Mouse (Mus musculus) midbrain, embryonic 11.5 days (tissue): ENCODE data around the gene Nat8l. TPM values are rescaled to one million over a fixed set of nuclear protein-coding genes. Genes with fewer than 3 reads are reported as not detected.

Experiments
- ATAC-seq: fragments of 200-750 bp; cut with Nextera tagmentation; 2 replicates; pipeline ENCODE4 v1.8.0; 2017; ENCODE audit warnings: moderate TSS enrichment, moderate library complexity; ENCODE audit not compliant: low FRiP score
- DNase-seq: peaks from one replicate; pipeline ENCODE4 v3.0.0; 2015; ENCODE audit warnings: low spot score; ENCODE audit errors: missing footprints
- H3K27ac ChIP-seq: fragments of 300-500 bp; sonication (generic); 2 replicates; pipeline ENCODE4 v1.5.1; 2014; ENCODE audit warnings: low read depth, low read length
- H3K27me3 ChIP-seq: fragments of 300-500 bp; sonication (generic); 2 replicates; pipeline ENCODE4 v1.6.1; 2014; ENCODE audit warnings: mild to moderate bottlenecking, low read length, moderate library complexity, mixed read lengths; ENCODE audit not compliant: control insufficient read depth, insufficient read depth
- H3K36me3 ChIP-seq: fragments of 300-500 bp; sonication (generic); 2 replicates; pipeline ENCODE4 v1.6.1; 2014; ENCODE audit warnings: mild to moderate bottlenecking, low read length, moderate library complexity, mixed read lengths; ENCODE audit not compliant: control insufficient read depth, insufficient read depth
- H3K4me1 ChIP-seq: fragments of 300-500 bp; sonication (generic); 2 replicates; pipeline ENCODE4 v1.6.1; 2014; ENCODE audit warnings: low read length; ENCODE audit not compliant: control insufficient read depth, insufficient read depth
- H3K4me2 ChIP-seq: fragments of 300-500 bp; sonication (generic); 2 replicates; pipeline ENCODE4 v1.6.1; 2014; ENCODE audit warnings: mild to moderate bottlenecking, moderate library complexity
- H3K4me3 ChIP-seq: fragments of 300-500 bp; sonication (generic); 2 replicates; pipeline ENCODE4 v1.5.1; 2014; ENCODE audit warnings: low read depth, low read length
- H3K9ac ChIP-seq: fragments of 300-500 bp; sonication (generic); 2 replicates; pipeline ENCODE4 v1.6.1; 2014; ENCODE audit warnings: low read length
- H3K9me3 ChIP-seq: fragments of 300-500 bp; sonication (generic); 2 replicates; pipeline ENCODE4 v1.6.1; 2016; ENCODE audit warnings: low read length; ENCODE audit not compliant: control insufficient read depth
- whole genome bisulfite sequencing: fragments of 180-500 bp; shearing (Covaris S2); extraction: QIAGEN DNeasy Blood & Tissue Kit; methylation state at CpG from one replicate; pipeline ENCODE4 v1.1.7; 2014; 5-methylcytosine and 5-hydroxymethylcytosine counted together
- polyA plus RNA-seq: library from polyadenylated mRNA; unstranded; fragments of >200 nt; fragmentation: Nextera tagmentation; extraction: Ambion mirVana; gene quantifications from 2 replicates; pipeline ENCODE4 v1.2.1, GENCODE M21; 2014

Nat8l gene
- polyA plus RNA-seq, 1 experiment from 2014 or later: 1.6 TPM

DNA sequence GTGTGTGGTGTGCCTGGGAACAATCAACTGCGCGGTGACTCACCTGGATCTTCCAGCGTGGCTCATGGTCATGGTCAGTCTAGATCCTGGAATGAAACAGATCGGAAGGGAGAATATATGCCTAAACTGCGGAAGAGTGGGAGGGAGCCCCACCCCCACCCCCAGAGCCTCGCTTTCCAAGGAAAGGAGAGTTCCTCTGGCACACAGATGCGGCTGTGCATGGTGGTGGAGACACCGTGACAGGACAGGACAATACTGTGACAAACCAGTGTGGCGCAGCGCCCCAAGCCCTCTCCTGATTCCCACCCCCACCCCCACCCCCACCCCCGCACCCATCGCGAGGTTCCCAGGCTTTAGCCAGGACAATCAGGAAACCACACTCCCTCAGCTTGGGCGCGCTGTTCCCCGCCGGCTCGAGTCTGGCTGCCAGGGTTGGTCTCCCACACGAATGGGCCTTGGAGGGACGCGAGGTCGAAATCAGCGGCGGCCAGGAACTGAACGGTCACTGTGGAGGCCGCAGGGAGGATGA lies 13.0 kb upstream of the Nat8l start:
- H3K4me3 ChIP-seq: peak overlapping the region; percentile 90
- 4% methylated on average over 26 of the region's 26 CpGs for WGBS
- peaks cover 4% of the 10 kb centered on the region; the same call in 1 of the 2 replicates for H3K36me3 ChIP-seq
- ATAC-seq (peak; percentile 59), DNase-seq (peak; percentile 86)
- peak overlapping the region; percentile 71 for H3K27ac ChIP-seq
- peak overlapping the region; percentile 85 for H3K9ac ChIP-seq
- no peaks in the 10 kb centered on the region for H3K27me3 ChIP-seq
- peaks cover 18% of the 10 kb centered on the region for H3K4me1 ChIP-seq
- no peaks in the 10 kb centered on the region for H3K9me3 ChIP-seq
- H3K4me2 ChIP-seq: peak overlapping the region; percentile 71

DNA sequence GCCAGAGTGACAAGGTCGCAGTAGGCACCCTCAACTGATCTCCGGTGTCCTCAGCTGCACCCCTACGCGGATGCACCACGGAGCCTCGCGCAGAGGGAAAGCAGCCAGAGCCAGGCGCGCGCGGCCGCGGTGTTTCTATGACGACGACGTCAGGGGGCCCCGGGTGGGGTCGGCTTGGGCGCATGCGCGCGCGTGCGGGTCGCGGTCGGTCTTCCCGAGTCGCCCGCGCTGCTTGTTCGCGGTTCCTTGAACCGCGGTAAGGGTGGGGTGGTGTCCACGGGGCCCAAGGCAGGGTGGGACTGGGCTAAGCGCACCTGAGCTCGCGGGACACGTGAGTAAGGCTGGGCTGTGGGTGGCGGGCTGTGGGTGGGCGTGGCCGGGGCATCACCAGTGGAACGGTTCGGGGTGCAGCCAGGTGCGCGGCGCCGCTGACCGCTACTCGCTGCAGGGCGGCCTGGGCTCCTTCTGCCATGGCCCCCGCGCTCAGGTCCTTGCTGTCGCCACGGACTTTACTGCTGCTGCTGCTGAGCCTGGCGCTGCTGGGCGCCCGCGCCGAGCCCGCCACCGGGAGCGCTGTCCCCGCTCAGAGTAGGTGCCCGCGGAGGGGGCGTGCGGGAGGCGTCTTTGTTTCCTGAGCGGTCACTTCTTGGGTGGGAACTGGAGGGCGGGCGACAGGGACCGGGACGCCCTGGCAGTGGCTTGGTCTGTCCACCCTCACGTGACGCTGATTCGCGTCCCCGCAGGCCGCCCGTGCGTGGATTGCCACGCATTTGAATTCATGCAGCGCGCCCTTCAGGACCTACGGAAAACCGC lies 12.3 kb upstream of the Nat8l start, which contains the start of gene Gm1673:
Gm1673 (plus strand) TSS at position 125 of the 813 bp plus-strand sequence.
- DNase-seq: peak; percentile 99
- Histone ChIP-seq H3K4me2 (peak within 1 kb of the TSS; percentile 71), H3K36me3 (no peaks in the 10 kb centered on the region; the same call in 1 of the 2 replicates), H3K4me3 (peak within 1 kb of the TSS; percentile 90), H3K27ac (peak within 1 kb of the TSS; percentile 71), H3K9me3 (no peaks in the 10 kb centered on the region), H3K27me3 (no peaks in the 10 kb centered on the region), H3K9ac (peak within 1 kb of the TSS; percentile 85), H3K4me1 (peaks cover 18% of the 10 kb centered on the region)
- under 1% methylated on average over 82 of the region's 88 CpGs for WGBS
- ATAC-seq: peak; percentile 92

DNA sequence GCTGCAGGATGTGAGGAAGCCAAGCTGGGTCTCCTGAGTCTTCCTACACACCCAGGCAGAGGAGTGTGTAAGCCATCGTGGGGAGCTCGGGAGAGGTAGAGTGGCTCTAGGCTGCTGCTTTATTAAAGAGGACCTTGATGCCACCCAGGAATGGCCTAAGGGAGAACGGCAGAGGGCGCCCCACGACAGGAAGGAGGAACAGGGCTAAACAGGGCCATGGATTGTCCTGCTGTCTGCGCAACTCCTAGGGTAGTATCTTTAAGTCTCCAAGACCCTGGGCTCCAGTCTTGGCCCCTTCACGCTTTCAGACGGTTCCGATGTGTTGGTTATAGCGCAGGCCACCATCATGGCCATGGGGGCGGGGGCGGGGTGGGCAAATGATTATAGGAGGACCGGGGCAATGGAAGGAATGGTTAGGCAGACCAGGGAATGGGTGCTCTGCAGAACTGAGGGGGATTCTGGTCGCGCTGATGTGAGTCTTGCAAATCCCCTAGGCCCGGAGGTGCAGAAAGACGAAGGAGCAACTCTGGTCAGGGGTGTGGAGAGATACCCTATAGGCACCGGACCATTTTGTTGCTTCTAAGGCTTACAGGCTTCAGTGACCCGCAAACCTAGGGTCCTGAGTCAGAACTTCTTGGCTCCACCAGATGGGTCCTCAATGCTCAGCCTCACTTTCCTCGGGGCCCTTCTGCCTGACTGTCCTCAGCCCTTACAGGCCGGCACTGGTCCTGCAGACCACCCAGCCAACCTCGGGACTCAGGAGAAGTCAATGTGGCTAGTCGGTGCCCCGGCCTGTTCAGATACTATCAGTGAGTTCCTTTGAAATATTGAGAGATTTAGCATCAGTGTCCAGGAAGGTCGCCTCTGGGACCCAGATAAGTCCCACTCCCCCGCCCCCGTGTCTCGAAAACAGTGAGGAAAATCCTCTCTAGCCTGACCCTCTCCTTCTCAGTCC lies 836 bp upstream of the Nat8l start:
- peaks cover 20% of the 10 kb centered on the region for H3K4me1 ChIP-seq
- peak overlapping the region; percentile 77 for H3K9ac ChIP-seq
- H3K4me3 ChIP-seq: peak overlapping the region; percentile 80
- H3K36me3 ChIP-seq: no peaks in the 10 kb centered on the region
- DNase-seq: peak; percentile 91
- 35% methylated on average over 28 of the region's 28 CpGs for WGBS
- no peak for ATAC-seq
- H3K27me3 ChIP-seq: peaks cover 8% of the 10 kb centered on the region; the same call in 1 of the 2 replicates
- no peaks in the 10 kb centered on the region for H3K9me3 ChIP-seq
- peak overlapping the region; percentile 96 for H3K4me2 ChIP-seq
- peak overlapping the region; percentile 90; the same call in 1 of the 2 replicates for H3K27ac ChIP-seq

DNA sequence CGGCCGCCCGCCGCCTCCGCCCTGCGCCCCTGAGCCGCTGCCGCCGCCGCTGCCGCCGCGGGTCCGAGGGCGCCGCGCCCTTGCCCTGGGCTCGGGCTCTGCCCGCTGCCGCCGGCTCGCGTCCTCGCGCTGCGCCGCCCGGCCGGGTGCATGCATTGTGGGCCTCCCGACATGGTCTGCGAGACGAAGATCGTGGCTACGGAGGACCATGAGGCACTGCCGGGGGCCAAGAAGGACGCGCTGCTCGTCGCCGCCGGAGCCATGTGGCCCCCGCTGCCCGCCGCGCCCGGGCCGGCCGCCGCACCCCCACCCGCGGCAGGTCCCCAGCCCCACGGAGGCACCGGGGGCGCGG lies 886 bp downstream of the Nat8l start:
- Histone ChIP-seq H3K9me3 (no peaks in the 10 kb centered on the region), H3K27me3 (peaks cover 8% of the 10 kb centered on the region; the same call in 1 of the 2 replicates), H3K4me3 (peak overlapping the region; percentile 80), H3K27ac (peak overlapping the region; percentile 90), H3K4me1 (peaks cover 20% of the 10 kb centered on the region), H3K4me2 (peak overlapping the region; percentile 96), H3K9ac (peak overlapping the region; percentile 77), H3K36me3 (no peaks in the 10 kb centered on the region)
- WGBS: 1% methylated on average over 40 of the region's 55 CpGs
- ATAC-seq: no peak
- DNase-seq: no peak

DNA sequence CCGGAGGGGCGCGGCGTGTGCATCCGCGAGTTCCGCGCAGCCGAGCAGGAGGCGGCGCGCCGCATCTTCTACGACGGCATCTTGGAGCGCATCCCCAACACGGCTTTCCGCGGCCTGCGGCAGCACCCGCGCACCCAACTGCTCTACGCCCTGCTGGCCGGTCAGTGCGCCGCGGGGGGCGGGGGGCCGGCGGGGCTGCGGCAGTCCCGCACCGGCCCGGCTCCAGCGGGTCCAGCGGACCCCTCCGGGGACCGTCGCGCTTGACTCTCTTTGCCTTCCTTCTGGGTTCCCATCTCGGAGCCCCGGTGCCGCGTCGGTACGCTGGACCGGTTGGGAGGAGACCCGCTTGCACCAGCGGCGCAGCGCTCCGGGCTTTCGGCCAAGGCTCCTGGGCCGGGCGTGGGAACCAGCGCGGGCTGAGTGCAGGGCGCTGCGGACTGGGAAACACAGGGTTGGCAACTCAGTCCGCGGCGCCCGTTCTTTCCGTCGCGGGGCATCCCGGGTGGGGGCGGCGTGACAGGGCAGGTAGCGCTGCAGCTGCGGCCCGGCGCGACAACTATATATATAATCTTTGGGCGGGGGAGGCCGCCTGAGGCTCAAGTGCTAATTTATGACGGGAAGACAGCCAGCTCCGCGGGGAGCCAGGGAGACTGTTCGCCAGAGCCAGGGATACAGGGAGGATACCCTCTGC lies 1.4 kb downstream of the Nat8l start:
- Histone ChIP-seq H3K27ac (peak overlapping the region; percentile 90), H3K27me3 (peaks cover 8% of the 10 kb centered on the region; the same call in 1 of the 2 replicates), H3K4me2 (peak overlapping the region; percentile 96), H3K9me3 (no peaks in the 10 kb centered on the region), H3K9ac (peak overlapping the region; percentile 77), H3K36me3 (no peaks in the 10 kb centered on the region), H3K4me3 (peak overlapping the region; percentile 80), H3K4me1 (peaks cover 20% of the 10 kb centered on the region)
- DNase-seq: peak; percentile 91
- peak; percentile 28 for ATAC-seq
- 1% methylated on average over 80 of the region's 80 CpGs for WGBS

DNA sequence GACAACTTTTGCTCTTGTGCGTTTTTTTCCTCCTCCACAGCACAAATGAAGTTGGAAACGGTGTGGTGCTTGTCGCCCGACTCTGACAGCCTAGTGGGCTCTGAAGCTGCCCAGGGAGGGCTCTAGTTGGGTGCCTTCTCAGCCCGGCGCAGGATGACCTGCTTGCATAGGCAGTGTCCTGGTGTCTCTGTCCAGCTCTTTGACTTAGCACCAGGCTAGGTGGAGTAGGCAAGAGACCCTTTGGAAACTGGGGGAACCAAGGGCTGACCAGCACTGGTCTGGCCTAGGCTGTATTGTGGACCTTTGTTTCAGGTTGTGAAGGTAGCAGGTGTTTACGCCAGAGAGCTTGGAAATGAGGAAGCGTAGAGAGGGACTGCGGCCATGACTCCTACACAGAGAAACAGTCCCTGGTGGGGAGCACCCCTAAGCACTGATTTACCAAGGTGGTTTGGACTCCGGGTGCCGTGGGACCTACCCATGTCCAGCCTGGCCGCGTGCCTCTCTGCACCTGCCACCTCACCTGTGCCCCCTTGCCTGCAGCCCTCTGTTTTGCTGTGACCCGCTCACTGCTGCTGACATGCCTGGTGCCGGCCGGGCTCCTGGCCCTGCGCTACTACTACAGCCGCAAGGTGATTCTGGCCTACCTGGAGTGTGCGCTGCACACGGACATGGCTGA lies 2.2 kb downstream of the Nat8l start:
- 73% methylated on average over 20 of the region's 20 CpGs for WGBS
- no peaks in the 10 kb centered on the region for H3K36me3 ChIP-seq
- H3K4me2 ChIP-seq: peak overlapping the region; percentile 96
- H3K9ac ChIP-seq: peak overlapping the region; percentile 77; the same call in 1 of the 2 replicates
- H3K4me3 ChIP-seq: peak overlapping the region; percentile 80
- H3K27me3 ChIP-seq: peaks cover 8% of the 10 kb centered on the region; the same call in 1 of the 2 replicates
- no peak for ATAC-seq
- no peaks in the 10 kb centered on the region for H3K9me3 ChIP-seq
- H3K4me1 ChIP-seq: peaks cover 20% of the 10 kb centered on the region
- DNase-seq: no peak
- no peak overlapping the region for H3K27ac ChIP-seq

DNA sequence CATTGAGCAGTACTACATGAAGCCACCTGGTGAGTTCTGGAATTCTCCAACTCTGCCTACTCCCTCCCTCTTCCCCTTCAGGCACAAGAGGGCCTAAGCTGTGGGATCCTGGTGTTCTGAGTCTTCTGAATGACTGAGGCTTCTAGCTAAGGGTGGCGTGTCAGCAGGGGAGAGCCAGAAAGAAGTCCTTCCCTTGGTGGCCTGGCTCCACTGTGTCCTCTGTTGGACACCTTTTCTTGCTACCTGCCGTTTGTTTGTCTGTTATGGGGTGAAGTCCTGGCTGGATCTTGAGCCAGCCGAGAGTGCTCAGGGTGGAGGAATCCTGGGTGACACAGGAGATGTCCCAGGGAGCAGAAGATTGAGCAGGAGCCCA lies 2.7 kb downstream of the Nat8l start:
- 90% methylated on average over 3 of the region's 3 CpGs for WGBS
- DNase-seq (peak; percentile 79), ATAC-seq (no peak)
- H3K4me1 ChIP-seq: peaks cover 20% of the 10 kb centered on the region
- no peak overlapping the region for H3K27ac ChIP-seq
- H3K27me3 ChIP-seq: peaks cover 8% of the 10 kb centered on the region; the same call in 1 of the 2 replicates
- no peaks in the 10 kb centered on the region for H3K36me3 ChIP-seq
- no peak overlapping the region for H3K4me3 ChIP-seq
- no peak overlapping the region; the same call in 1 of the 2 replicates for H3K9ac ChIP-seq
- H3K4me2 ChIP-seq: peak overlapping the region; percentile 96
- H3K9me3 ChIP-seq: no peaks in the 10 kb centered on the region
